Mouse (Mus musculus) lung, adult 18-20 months (tissue): Measurements from ENCODE around the gene Camk1d.
"Not testable (repeated sequence)": the region's sequence is repeated elsewhere in the genome, so short reads cannot be mapped to it uniquely, and the experiment has no call there.

Experiments used
- DNase-seq, 2 experiments: peaks; one replicate each; pipeline ENCODE4 v3.0.0; 2022; ENCODE audit warnings: mixed read lengths in 2 of 2

Camk1d gene

GRCm38 (mm10) chr2:5607920-5608841 is 106.1 kb downstream of the Camk1d start:
- DNase-seq = no peak

- DNase-seq = no peak
Observed at GRCm38 (mm10) chr2:5605849-5606248, 108.5 kb downstream of the Camk1d start.

- DNase-seq = no peak
Observed at GRCm38 (mm10) chr2:5602044-5602443, 112.3 kb downstream of the Camk1d start.

GRCm38 (mm10) chr2:5601243-5601642 is 113.1 kb downstream of the Camk1d start:
- DNase-seq = not testable (repeated sequence)

- no peak for DNase-seq
Observed at GRCm38 (mm10) chr2:5600183-5600962, 113.9 kb downstream of the Camk1d start.

- no peak for DNase-seq
Observed at GRCm38 (mm10) chr2:5599713-5600112, 114.6 kb downstream of the Camk1d start.

- DNase-seq = no peak
Observed at GRCm38 (mm10) chr2:5598533-5598932, 115.8 kb downstream of the Camk1d start.

GRCm38 (mm10) chr2:5596882-5597281 is 117.4 kb downstream of the Camk1d start:
- DNase-seq = no peak

- DNase-seq = peak; percentile 38 to 66
Observed at GRCm38 (mm10) chr2:5595356-5596191, 118.7 kb downstream of the Camk1d start.

- no peak for DNase-seq
Observed at GRCm38 (mm10) chr2:5592461-5593136, 121.7 kb downstream of the Camk1d start.

- no peak for DNase-seq
Observed at GRCm38 (mm10) chr2:5590074-5590473, 124.2 kb downstream of the Camk1d start.

GRCm38 (mm10) chr2:5589163-5589562 is 125.2 kb downstream of the Camk1d start:
- no peak for DNase-seq

- no peak for DNase-seq
Observed at GRCm38 (mm10) chr2:5588329-5588982, 125.9 kb downstream of the Camk1d start.

- no peak for DNase-seq
Observed at GRCm38 (mm10) chr2:5584318-5585027, 129.8 kb downstream of the Camk1d start.

GRCm38 (mm10) chr2:5579391-5579790 is 134.9 kb downstream of the Camk1d start:
- DNase-seq = no peak

GRCm38 (mm10) chr2:5577399-5578129 is 136.8 kb downstream of the Camk1d start:
- DNase-seq = peak; percentile 64 to 80

- no peak for DNase-seq
Observed at GRCm38 (mm10) chr2:5572314-5573006, 141.9 kb downstream of the Camk1d start.

- DNase-seq = no peak
Observed at GRCm38 (mm10) chr2:5566611-5567010, 147.7 kb downstream of the Camk1d start.

- no peak for DNase-seq
Observed at GRCm38 (mm10) chr2:5563685-5564084, 150.6 kb downstream of the Camk1d start.

- DNase-seq = no peak
Observed at GRCm38 (mm10) chr2:5561446-5561845, 152.9 kb downstream of the Camk1d start.
